Mouse (Mus musculus) natural killer cell, adult 2 months (primary cell): ENCODE results near the gene Gtf3c5.

Experiments used
- DNase-seq, 2 experiments: peaks; one replicate each; pipeline ENCODE4 v3.0.0; 2022; ENCODE audit warnings: low spot score in 2 of 2

Gtf3c5 gene

GRCm38 (mm10) chr2:28569903-28570302 lies 13.6 kb downstream of the Gtf3c5 start:
- no peak for DNase-seq

DNA sequence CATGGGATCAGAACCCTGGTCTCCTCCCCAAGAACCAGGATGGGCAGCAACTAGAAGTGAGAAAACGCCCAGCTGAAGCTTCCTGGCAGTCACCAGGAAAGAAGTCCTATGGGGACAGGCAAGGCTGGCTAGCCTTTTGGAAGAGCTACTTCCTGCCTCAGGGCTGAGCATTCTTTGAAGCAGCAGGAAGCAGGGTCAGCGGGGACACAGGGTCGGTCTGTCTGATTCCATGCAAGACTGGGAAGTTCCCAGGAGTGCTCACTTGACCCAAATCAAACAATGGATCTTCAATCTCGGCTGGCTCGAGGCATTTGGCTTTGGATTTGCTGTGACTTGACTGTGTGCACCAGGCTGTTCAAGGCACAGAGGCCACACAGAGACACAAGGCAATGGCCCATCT lies 17.0 kb downstream of the Gtf3c5 start:
- no peak for DNase-seq

GRCm38 (mm10) chr2:28564380-28564779 lies 19.2 kb downstream of the Gtf3c5 start:
- DNase-seq: no peak

DNA sequence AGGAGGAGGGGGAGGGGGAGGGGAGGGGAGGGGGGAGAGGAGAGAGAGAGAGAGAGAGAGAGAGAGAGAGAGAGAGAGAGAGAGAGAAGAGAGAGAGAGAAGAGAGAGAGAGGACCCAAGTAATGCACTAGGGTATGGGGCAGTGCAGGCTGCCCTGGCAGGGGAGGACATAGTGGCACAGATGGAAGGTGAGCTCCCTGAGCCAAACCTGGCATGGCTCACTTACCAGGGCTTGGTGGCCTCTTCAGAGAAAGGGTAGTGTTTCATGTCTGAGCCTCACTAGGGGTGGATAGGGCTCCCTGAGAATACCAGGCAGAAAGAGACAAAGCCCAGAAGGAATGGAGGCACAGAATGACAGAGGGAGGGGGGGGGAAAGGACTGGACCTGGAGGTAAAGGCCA lies 19.7 kb downstream of the Gtf3c5 start:
- no peak for DNase-seq

GRCm38 (mm10) chr2:28563303-28563702 lies 20.2 kb downstream of the Gtf3c5 start, which contains the start of gene Cel:
TSS of gene Cel (minus strand) at chr2:28563403.
- DNase-seq: no peak

- no peak for DNase-seq
These were observed 26.1 kb downstream of the Gtf3c5 start for GRCm38 (mm10) chr2:28557452-28557851.

DNA sequence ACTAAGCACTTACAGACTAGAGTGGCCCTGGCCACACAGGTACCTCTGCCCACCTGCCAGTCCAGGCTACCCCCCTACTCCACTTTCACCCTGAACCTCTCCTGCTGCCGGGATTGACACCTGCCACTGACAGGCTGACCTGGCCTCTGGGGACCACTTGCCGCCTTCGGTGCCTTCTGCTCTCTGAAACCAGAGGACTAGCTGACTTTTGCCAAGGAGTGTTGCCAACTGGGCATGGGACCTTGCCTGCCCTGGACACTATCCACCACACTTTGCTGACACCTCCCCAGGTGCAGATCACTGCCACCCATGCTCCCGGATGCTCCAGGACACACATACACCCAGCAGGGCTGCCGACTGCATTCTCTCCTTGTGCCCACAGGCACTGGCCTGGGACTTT lies 31.2 kb downstream of the Gtf3c5 start:
- no peak for DNase-seq

DNA sequence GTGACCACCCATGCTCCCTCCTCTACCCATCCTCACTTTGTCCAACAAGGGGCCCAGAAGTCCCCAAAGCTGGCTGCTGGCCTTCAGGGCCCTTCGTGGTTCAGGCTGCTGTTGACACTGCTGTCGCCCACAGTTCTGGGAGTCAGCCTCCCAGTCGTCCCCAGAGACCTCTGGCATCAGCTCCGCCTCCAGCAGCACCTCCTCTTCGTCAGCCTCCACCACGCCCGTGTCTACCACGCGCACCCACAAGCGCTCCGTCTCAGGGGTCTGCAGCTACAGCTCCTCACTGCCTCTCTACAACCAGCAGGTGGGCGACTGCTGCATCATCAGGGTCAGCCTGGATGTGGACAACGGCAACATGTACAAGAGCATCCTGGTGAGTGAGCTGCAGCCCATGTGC lies 34.4 kb downstream of the Gtf3c5 start:
- no peak for DNase-seq

GRCm38 (mm10) chr2:28547237-28548172 lies 36.0 kb downstream of the Gtf3c5 start:
- peak; percentile 88 to 91 for DNase-seq

DNA sequence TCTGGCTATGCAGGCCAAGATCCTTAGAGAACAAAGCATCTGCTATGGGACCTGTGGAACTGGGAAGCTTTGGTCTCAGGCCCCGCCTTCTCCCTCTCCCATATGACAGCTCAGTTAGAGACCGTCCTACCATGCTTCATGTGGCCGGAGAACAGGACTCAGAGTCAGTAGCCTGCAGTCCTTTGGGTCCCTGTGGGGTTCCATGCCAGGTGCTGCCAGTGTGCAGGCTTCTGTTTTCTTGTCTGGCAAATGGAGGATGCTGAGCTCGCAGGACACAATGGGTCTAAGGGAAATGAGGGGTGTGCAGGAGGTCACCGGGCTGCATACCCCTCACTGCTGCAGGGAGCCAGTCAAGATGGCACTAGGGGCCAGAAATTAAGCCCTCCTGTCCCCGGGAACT lies 37.0 kb downstream of the Gtf3c5 start:
- no peak for DNase-seq

GRCm38 (mm10) chr2:28545976-28546375 lies 37.6 kb downstream of the Gtf3c5 start:
- no peak for DNase-seq

DNA sequence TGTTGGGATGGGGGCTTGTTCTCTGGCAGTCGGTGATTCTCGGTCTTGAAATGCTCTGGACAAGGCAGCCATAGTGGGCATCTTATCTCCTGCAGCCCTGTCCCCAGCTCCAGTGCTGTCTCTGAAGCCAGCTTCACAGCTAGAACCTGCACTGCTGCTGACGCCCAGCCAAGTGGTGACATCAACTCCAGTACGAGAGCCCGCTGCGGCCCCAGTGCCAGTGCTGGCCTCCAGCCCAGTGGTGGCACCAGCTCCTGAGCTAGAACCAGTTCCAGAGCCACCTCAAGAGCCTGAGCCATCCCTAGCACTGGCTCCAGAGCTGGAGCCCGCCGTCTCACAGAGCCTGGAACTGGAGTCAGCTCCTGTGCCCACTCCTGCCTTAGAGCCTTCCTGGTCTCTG lies 39.7 kb downstream of the Gtf3c5 start:
- DNase-seq: no peak

- DNase-seq: no peak
These were observed 42.8 kb downstream of the Gtf3c5 start for GRCm38 (mm10) chr2:28540587-28541227.

DNA sequence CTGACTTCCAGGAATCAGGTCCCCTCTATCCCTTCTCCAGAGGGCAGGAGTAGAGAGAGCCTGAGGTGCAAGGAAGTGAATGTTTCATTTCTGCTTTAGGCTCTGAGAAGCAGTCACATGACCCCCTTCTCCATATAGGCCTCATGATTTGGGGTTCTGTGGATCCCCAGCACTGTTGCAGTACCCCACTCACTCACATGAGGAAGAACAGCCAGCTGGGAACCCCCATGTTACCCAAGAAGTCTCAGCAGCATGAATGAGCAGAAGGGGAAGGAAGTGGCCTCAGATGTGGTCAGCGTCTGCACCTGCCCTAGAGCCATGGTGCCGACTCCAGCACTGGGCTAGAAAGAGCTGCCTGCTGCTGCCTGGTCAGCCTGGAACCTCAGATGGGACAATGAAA lies 43.6 kb downstream of the Gtf3c5 start:
- DNase-seq: peak; percentile 83 to 86

GRCm38 (mm10) chr2:28539206-28539605 lies 44.3 kb downstream of the Gtf3c5 start:
- DNase-seq: peak in 1 of 2 experiments; percentile 55

DNA sequence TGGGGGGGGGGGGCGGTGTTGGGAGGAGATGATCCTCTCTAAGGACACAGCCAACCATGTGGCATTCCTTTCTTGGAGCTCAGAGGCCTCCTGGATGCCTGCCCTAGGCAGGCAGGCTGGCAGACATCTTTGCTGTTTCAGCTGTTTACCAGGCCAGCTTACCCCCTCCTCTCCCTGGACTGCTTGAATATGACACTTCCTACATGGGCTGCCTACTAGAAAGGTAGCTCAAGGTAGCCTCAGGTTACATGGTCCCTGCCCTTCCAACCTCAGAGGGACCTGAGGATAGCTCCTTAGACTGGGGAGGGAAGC lies 44.8 kb downstream of the Gtf3c5 start:
- DNase-seq: no peak

DNA sequence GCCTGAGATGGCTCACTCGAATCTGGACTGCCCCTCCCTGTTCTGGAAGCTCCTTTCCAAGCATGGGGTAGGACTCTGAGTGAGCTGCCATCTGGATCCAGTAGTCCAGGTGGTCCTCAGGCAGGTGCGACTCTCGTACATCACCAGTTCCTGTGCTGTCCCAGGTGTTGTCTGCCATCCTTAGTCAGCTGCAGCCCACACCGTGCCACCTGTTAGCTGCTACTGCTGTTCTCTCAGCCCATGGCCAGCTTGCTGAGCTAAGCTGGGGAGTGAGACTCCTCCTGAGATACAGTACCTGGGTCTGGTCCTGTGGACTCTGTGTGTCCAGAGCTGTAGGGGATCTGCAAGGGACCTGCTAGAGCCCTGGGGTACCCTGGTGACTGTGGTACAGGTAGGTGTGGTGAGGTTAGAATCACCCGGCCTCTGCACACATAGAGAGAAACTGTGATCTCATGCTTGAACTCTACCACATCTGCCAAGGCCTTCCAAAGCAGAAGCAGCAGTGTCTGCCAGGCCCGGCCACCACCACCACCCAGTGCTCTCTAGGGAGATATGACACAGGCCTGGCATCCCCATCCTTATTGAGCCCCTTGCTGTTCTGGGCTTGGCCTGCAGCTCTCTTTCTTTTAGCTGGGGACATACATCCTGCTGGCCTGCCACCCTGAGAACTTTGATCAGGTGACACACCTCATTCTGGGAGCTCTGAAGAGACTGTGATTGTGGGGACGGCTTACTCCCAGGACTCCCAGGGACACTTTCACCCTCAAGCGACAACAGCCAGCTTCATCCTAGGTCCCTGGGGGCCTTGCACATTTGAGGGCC lies 45.3 kb downstream of the Gtf3c5 start:
- peak in 1 of 2 experiments; percentile 62 for DNase-seq

GRCm38 (mm10) chr2:28537634-28537920 lies 46.0 kb downstream of the Gtf3c5 start:
- no peak for DNase-seq

GRCm38 (mm10) chr2:28536766-28537633 lies 46.6 kb downstream of the Gtf3c5 start:
- DNase-seq: no peak

DNA sequence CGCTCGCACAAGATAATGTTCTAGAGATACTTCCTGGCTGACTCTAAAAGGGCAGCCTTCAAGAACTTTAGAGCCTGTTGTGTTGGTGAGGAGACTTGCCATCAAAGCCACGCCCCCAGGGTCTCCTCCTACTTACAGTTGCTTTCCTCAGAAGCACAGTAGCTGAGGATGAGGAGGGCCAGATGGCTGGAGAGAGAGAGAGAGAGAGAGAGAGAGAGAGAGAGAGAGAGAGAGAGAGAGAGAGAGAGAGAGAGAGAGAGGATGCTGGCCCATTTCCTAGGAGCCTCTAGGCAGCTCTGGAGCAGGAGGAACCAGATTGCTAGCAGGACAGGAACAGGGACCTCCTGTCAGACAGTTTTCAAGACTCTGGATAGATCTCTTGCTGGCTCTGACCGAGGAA lies 47.4 kb downstream of the Gtf3c5 start:
- DNase-seq: no peak

- no peak for DNase-seq
These were observed 47.9 kb downstream of the Gtf3c5 start for GRCm38 (mm10) chr2:28535650-28536049.

GRCm38 (mm10) chr2:28535263-28535540 lies 48.3 kb downstream of the Gtf3c5 start:
- DNase-seq: no peak
